In genomic region chr12:83687934-83688315, GRCm38 (mm10) we compare ENCODE assay signal across 8 mouse cellular contexts. TPM values are rescaled to one million over a fixed set of nuclear protein-coding genes. Genes with fewer than 3 reads are reported as not detected.
DNase-seq lines count a peak whose midpoint lies in the region; ATAC-seq and TF ChIP-seq lines count a peak whose summit lies in the region.

Gene Psen1, plus strand, starts transcription at chr12:83688152.

- peak within 1 kb of the TSS; percentile 92 for H3K4me3 ChIP-seq in hindbrain, embryonic 14.5 days (replicated peaks; ENCODE audit: low read length)

- WGBS in hindbrain, embryonic 14.5 days: under 1% methylated on average over 38 of the region's 38 CpGs

- H3K4me2 ChIP-seq in hindbrain, embryonic 14.5 days (replicated peaks): peak within 1 kb of the TSS; percentile 70

- CTCF ChIA-PET in Patski (lab: Charles Lee): no interaction called here

- peak; percentile 86 for ATAC-seq in Patski
- ATAC-seq in hindbrain, embryonic 14.5 days (ENCODE audit: low FRiP score): peak; percentile 99

- TF ChIP-seq CTCF in Patski (IDR thresholded peaks at IDR 0.05): no peak

- POLR2A ChIA-PET in Patski (lab: Charles Lee): interaction anchor here (0.6 kb wide), 1 partner anchor 77 kb away, joined by 3 read pairs; no protein-coding TSS in a partner anchor

- H3K36me3 ChIP-seq in hindbrain, embryonic 14.5 days (replicated peaks; ENCODE audit: control insufficient read depth, insufficient read depth): peaks cover 11% of the 10 kb centered on the region

- in situ Hi-C loops in Patski (cut with MboI; ENCODE audit: low pct_unique_long_range_greater_than_20kb): no loop called here

- no peaks in the 10 kb centered on the region for H3K27me3 ChIP-seq in Patski
- H3K27me3 ChIP-seq in hindbrain, embryonic 14.5 days (ENCODE audit: control insufficient read depth, insufficient read depth, low read length): no peaks in the 10 kb centered on the region

- peak within 1 kb of the TSS; percentile 95 for H3K27ac ChIP-seq in hindbrain, embryonic 14.5 days

- peak; percentile 58 for DNase-seq in Patski (ENCODE audit: low read depth, low spot score)
- DNase-seq in cerebellum, postnatal 14 days: peak; percentile 96
- peak; percentile 87 to 88 for DNase-seq in frontal cortex, postnatal 25 days (ENCODE audit: low spot score in 2 of 2)
- peak; percentile 94 for DNase-seq in hindbrain, embryonic 14.5 days (ENCODE audit: low spot score)
- peak; percentile 93 to 96 for DNase-seq in layer of hippocampus, postnatal 36 days
- DNase-seq in lung, postnatal 36 days: peak; percentile 94
- peak; percentile 97 for DNase-seq in retina, postnatal 1 day
- DNase-seq in urinary bladder, adult 18-20 months (ENCODE audit: low spot score in 2 of 2): peak; percentile 90 to 91

- peak within 1 kb of the TSS; percentile 91 for H3K9ac ChIP-seq in hindbrain, embryonic 14.5 days

- H3K9me3 ChIP-seq in hindbrain, embryonic 14.5 days (ENCODE audit: control insufficient read depth, low read length): no peaks in the 10 kb centered on the region

- peaks cover 21% of the 10 kb centered on the region for H3K4me1 ChIP-seq in hindbrain, embryonic 14.5 days (replicated peaks; ENCODE audit: control insufficient read depth, insufficient read depth, low read length)

RNA-seq across cellular contexts. Expression of gene Psen1, which starts in this region (rescaled TPM):
- polyA plus RNA-seq in Patski (2021): 59.9 TPM
- polyA plus RNA-seq in hindbrain, embryonic 14.5 days (2014; fragmentation: Nextera tagmentation; extraction: Ambion mirVana): 75.0 and 83.6 TPM in 2 replicates
- total RNA-seq in layer of hippocampus, postnatal 36 days (2021): 10 to 100 TPM; 66.6 to 67.1 TPM

Comparison
In these comparisons a context has a peak if more than half of its experiments do, and no peak if none do; other contexts are left out.
1. Peak in every context shown above with its lines: DNase-seq, ATAC-seq, H3K4me3 ChIP-seq and H3K27ac ChIP-seq.